Mouse (Mus musculus) hindbrain, embryonic 11.5 days (tissue): ENCODE results near the gene March1. TPM values are rescaled to one million over a fixed set of nuclear protein-coding genes. Genes with fewer than 3 reads are reported as not detected.

ENCODE experiments used
- ATAC-seq: fragments of 200-750 bp; cut with Nextera tagmentation; 2 replicates; pipeline ENCODE4 v1.8.0; 2017; ENCODE audit warnings: mild to moderate bottlenecking, moderate TSS enrichment, moderate library complexity; ENCODE audit not compliant: low FRiP score
- DNase-seq: peaks from one replicate; pipeline ENCODE4 v3.0.0-alpha.2; 2015; ENCODE audit warnings: low spot score
- H3K27ac ChIP-seq: fragments of 300-500 bp; sonication (generic); 2 replicates; pipeline ENCODE4 v1.5.1; 2014; ENCODE audit warnings: mild to moderate bottlenecking, low read depth, low read length
- H3K27me3 ChIP-seq: fragments of 300-500 bp; sonication (generic); 2 replicates; pipeline ENCODE4 v1.6.1; 2014; ENCODE audit warnings: mild to moderate bottlenecking, low read length, moderate library complexity, mixed read lengths; ENCODE audit not compliant: control insufficient read depth, insufficient read depth
- H3K36me3 ChIP-seq: fragments of 300-500 bp; sonication (generic); 2 replicates; pipeline ENCODE4 v1.6.1; 2014; ENCODE audit warnings: mild to moderate bottlenecking, low read length, moderate library complexity, mixed read lengths; ENCODE audit not compliant: control insufficient read depth, insufficient read depth
- H3K4me1 ChIP-seq: fragments of 300-500 bp; sonication (generic); replicated peaks from 2 replicates; pipeline ENCODE4 v1.6.1; 2014; ENCODE audit warnings: low read length, mixed read lengths; ENCODE audit not compliant: control insufficient read depth, insufficient read depth
- H3K4me2 ChIP-seq: fragments of 300-500 bp; sonication (generic); replicated peaks from 2 replicates; pipeline ENCODE4 v1.6.1; 2014; ENCODE audit warnings: mild to moderate bottlenecking, low read depth, low read length
- H3K4me3 ChIP-seq: fragments of 300-500 bp; sonication (generic); 2 replicates; pipeline ENCODE4 v1.5.1; 2014; ENCODE audit warnings: low read depth, low read length
- H3K9ac ChIP-seq: fragments of 300-500 bp; sonication (generic); 2 replicates; pipeline ENCODE4 v1.6.1; 2014; ENCODE audit warnings: low read depth, low read length
- H3K9me3 ChIP-seq: fragments of 300-500 bp; sonication (generic); 2 replicates; pipeline ENCODE4 v1.6.1; 2016; ENCODE audit warnings: low read length; ENCODE audit not compliant: control insufficient read depth
- WGBS: fragments of 180-500 bp; shearing (Covaris S2); extraction: QIAGEN DNeasy Blood & Tissue Kit; methylation state at CpG from one replicate; pipeline ENCODE4 v1.1.7; 2014; 5-methylcytosine and 5-hydroxymethylcytosine counted together
- polyA plus RNA-seq: library from polyadenylated mRNA; unstranded; fragments of >200 nt; fragmentation: Nextera tagmentation; extraction: Ambion mirVana; gene quantifications from 2 replicates; pipeline ENCODE4 v1.2.1, GENCODE M21; 2014

March1 gene
- polyA plus RNA-seq, 1 experiment from 2014 or later: 8.7 TPM

GRCm38 (mm10) chr8:66511537-66511936, 893.8 kb downstream of the March1 start, which contains the start of gene Tktl2:
TSS of gene Tktl2 (plus strand) at chr8:66511756.
- Histone ChIP-seq H3K27me3 (no peaks in the 10 kb centered on the region), H3K9me3 (no peaks in the 10 kb centered on the region), H3K4me1 (no peaks in the 10 kb centered on the region), H3K4me2 (no peak within 1 kb of the TSS), H3K27ac (no peak within 1 kb of the TSS), H3K4me3 (no peak within 1 kb of the TSS), H3K36me3 (no peaks in the 10 kb centered on the region), H3K9ac (no peak within 1 kb of the TSS)
- 97% methylated on average over 22 of the region's 22 CpGs for WGBS
- DNase-seq: no peak
- no peak for ATAC-seq

- Histone ChIP-seq H3K9ac (no peak overlapping the region), H3K27me3 (no peaks in the 10 kb centered on the region)
- 81% methylated on average over 2 of the region's 2 CpGs for WGBS
These were observed 901.4 kb downstream of the March1 start for GRCm38 (mm10) chr8:66519149-66519548.

GRCm38 (mm10) chr8:66520576-66520975, 902.9 kb downstream of the March1 start:
- no peak for ATAC-seq
- Histone ChIP-seq H3K27me3 (no peaks in the 10 kb centered on the region), H3K9me3 (no peaks in the 10 kb centered on the region)

More at GRCm38 (mm10) chr8:66519149-66519548, 901.4 kb downstream of the March1 start:
- Histone ChIP-seq H3K4me1 (no peaks in the 10 kb centered on the region), H3K4me2 (no peak overlapping the region), H3K27ac (no peak overlapping the region), H3K9me3 (no peaks in the 10 kb centered on the region), H3K4me3 (no peak overlapping the region), H3K36me3 (no peaks in the 10 kb centered on the region)
- ATAC-seq (no peak), DNase-seq (no peak)

More at GRCm38 (mm10) chr8:66520576-66520975, 902.9 kb downstream of the March1 start:
- Histone ChIP-seq H3K27ac (no peak overlapping the region), H3K9ac (no peak overlapping the region), H3K4me2 (no peak overlapping the region), H3K36me3 (no peaks in the 10 kb centered on the region), H3K4me1 (no peaks in the 10 kb centered on the region), H3K4me3 (no peak overlapping the region)
- DNase-seq: no peak
